Mouse (Mus musculus): ENCODE results near the gene Gpr4.

Gpr4 gene

GRCm38 (mm10) chr7:19211996-19212755 lies at the start of gene Gpr4:
TSS of gene Gpr4 (plus strand) at chr7:19212538.
- DNase-seq (ENCODE audit: low read depth) = no peak

GRCm38 (mm10) chr7:19162928-19163327 lies 49.4 kb upstream of the Gpr4 start:
- DNase-seq (ENCODE audit: low read depth) = no peak

- DNase-seq (ENCODE audit: low read depth) = no peak
These were observed 48.6 kb upstream of the Gpr4 start for GRCm38 (mm10) chr7:19163752-19164151.

- no peak for DNase-seq (ENCODE audit: low read depth)
These were observed 48.1 kb upstream of the Gpr4 start for GRCm38 (mm10) chr7:19164189-19164588.

GRCm38 (mm10) chr7:19164978-19165377 lies 47.4 kb upstream of the Gpr4 start:
- DNase-seq (ENCODE audit: low read depth) = peak; percentile 75

GRCm38 (mm10) chr7:19165656-19166423 lies 46.5 kb upstream of the Gpr4 start, which contains the start of gene Gipr:
TSS of gene Gipr (minus strand) at chr7:19166127.
- DNase-seq (ENCODE audit: low read depth) = no peak

- DNase-seq (ENCODE audit: low read depth) = no peak
These were observed 45.3 kb upstream of the Gpr4 start for GRCm38 (mm10) chr7:19166990-19167389.

GRCm38 (mm10) chr7:19169506-19169905 lies 42.8 kb upstream of the Gpr4 start:
- no peak for DNase-seq (ENCODE audit: low read depth)

GRCm38 (mm10) chr7:19170142-19170541 lies 42.2 kb upstream of the Gpr4 start:
- DNase-seq (ENCODE audit: low read depth) = no peak

- DNase-seq (ENCODE audit: low read depth) = no peak
These were observed 40.5 kb upstream of the Gpr4 start for GRCm38 (mm10) chr7:19171831-19172230.

GRCm38 (mm10) chr7:19172874-19173273 lies 39.5 kb upstream of the Gpr4 start:
- peak; percentile 64 for DNase-seq (ENCODE audit: low read depth)

GRCm38 (mm10) chr7:19175708-19176515 lies 36.4 kb upstream of the Gpr4 start, which contains the start of gene Eml2:
TSS of gene Eml2 (plus strand) at chr7:19176421.
- no peak for DNase-seq (ENCODE audit: low read depth)

GRCm38 (mm10) chr7:19176516-19176947 lies 35.8 kb upstream of the Gpr4 start:
- DNase-seq (ENCODE audit: low read depth) = no peak

- DNase-seq (ENCODE audit: low read depth) = no peak
These were observed 35.1 kb upstream of the Gpr4 start for GRCm38 (mm10) chr7:19177216-19177615.

- no peak for DNase-seq (ENCODE audit: low read depth)
These were observed 34.3 kb upstream of the Gpr4 start for GRCm38 (mm10) chr7:19178035-19178434.

- DNase-seq (ENCODE audit: low read depth) = peak; percentile 87
These were observed 33.8 kb upstream of the Gpr4 start for GRCm38 (mm10) chr7:19178443-19179092.

GRCm38 (mm10) chr7:19179173-19179572 lies 33.2 kb upstream of the Gpr4 start:
- DNase-seq (ENCODE audit: low read depth) = peak; percentile 80

- peak; percentile 50 for DNase-seq (ENCODE audit: low read depth)
These were observed 32.4 kb upstream of the Gpr4 start for GRCm38 (mm10) chr7:19179936-19180335.

- peak; percentile 62 for DNase-seq (ENCODE audit: low read depth)
These were observed 31.4 kb upstream of the Gpr4 start for GRCm38 (mm10) chr7:19180862-19181429.

- no peak for DNase-seq (ENCODE audit: low read depth)
These were observed 28.1 kb upstream of the Gpr4 start for GRCm38 (mm10) chr7:19184250-19184649.

- DNase-seq (ENCODE audit: low read depth) = no peak
These were observed 27.6 kb upstream of the Gpr4 start for GRCm38 (mm10) chr7:19184758-19185157.

All from naive thymus-derived CD4-positive, alpha-beta T cell, adult 2 months (primary cell).